Mouse (Mus musculus): Measurements from ENCODE around the gene Ces2h. TPM values are rescaled to one million over a fixed set of nuclear protein-coding genes. Genes with fewer than 3 reads are reported as not detected.
"Not testable (repeated sequence)": the region's sequence is repeated elsewhere in the genome, so short reads cannot be mapped to it uniquely, and the experiment has no call there.

The Ces2h gene
- total RNA-seq (2021): not detected

DNA sequence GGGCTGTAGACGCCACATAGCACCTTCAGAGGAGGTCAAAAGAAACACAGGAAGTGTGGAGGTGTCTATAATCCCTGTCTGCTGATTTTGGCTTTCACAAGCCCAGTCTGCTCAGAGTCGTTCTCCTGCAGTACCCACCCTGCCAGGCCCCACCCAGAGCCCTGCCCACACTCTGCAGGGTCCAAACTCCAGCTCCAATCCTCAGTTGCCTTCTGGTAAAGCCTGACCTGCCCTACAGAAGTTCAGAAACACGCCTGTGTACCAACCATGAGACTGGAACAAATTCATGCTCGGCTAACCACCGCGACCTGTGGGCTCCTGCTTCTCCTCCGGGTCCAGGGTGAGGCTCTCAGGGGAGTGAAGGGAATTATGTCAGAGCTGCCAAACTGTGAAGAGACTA is at the start of gene Ces2h:
Gene Ces2h (plus strand): TSS at position 268 of the 400 bp plus-strand sequence.
- DNase-seq: no peak

- peak; percentile 58 for DNase-seq
Measured at GRCm38 (mm10) chr8:104961537-104961961, 39.1 kb upstream of the Ces2h start, which contains the start of gene Ces2g. TSS of gene Ces2g (plus strand) at chr8:104961718.

DNA sequence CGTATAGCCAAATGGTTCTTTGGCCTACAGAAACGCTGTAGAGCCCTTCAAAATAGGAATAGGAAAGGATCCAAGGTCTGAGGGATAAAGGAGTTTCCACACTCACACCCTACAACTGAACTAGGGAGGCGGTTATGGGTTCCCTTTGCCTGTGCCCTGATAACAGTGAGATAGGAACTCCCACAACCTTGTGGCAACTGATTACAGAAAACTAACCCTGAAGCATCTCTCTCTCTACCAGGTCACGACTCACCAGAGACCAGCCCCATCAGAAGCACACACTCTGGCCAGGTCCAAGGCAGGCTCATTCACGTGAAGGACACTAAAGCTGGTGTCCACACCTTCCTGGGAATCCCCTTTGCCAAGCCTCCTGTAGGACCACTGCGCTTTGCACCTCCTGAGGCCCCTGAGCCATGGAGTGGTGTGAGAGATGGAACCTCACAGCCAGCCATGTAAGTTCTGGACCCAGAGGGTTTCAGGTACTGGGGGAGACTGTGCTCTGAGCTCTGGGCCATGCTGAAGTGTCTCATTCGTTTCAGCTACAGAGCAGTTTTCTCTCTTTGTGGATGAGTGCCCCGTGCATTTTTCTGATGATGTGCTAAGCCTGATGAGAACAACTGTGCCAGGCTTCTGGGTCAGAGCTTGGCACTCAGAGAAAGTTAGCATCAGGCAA is 38.3 kb upstream of the Ces2h start:
- DNase-seq: no peak

DNA sequence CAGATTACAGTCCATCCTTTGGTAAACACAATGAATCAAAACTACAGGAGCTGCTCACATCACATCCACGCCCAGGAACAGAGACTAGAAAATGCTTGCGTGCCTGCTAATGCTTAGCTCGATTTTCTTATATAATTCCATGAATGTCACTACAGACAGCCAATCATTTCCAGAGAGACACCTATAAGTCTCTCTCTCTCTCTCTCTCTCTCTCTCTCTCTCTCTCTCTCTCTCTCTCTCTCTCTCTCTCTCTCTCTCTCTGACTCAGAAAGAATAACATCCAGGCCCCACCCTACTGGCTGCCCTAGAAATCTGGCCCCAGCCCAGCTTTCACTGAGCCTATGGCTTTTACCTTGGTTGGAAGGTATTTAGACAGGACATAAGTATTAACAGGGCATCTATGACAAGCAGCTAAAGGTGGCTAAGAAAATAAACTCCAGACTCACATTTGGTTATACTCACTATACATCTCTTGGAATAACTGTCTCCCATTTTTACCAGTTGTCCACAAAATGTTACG is 37.2 kb upstream of the Ces2h start:
- no peak for DNase-seq

DNA sequence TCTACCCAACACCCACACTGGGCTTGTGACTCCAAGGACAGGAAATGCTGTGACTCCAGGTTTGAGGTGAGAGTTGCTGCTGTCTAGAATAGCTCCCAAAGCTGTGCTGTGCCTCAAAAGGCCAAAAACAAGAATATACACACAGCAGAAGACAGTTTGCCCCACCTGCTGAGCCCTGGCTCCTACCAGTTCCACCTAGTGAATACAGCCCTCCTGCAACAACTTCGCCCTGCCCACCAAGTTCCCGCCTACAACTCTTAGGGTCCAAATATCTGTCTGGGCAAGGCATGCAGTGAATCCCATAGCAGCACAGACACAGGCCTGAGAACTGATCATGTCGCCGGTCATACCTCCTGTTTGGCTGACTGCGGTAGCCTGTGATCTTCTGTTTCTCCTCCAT is 16.5 kb upstream of the Ces2h start:
- no peak for DNase-seq

DNA sequence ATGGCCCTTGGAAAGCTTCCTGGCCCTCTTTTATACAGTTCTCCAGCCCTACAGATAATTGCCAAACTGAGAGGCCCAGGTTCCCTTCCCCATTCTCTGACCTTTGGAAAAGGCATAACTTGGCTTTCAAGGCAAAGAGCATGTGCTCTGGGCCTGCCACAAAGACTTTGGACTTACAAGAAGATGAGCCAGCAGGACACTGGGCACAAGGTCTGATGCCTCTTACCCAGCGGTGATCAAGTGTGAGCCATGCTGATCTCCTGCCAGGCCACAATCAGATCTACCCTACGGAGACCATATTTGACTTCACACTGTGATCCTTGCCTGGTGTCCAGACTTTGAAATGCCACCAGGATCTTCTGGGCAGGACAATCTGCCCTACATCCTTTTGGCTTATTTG is 15.7 kb upstream of the Ces2h start:
- DNase-seq: no peak

- no peak for DNase-seq
Measured at GRCm38 (mm10) chr8:104998191-104998590, 2.5 kb upstream of the Ces2h start.

GRCm38 (mm10) chr8:104999183-104999582 is 1.5 kb upstream of the Ces2h start:
- DNase-seq: no peak

- no peak for DNase-seq
Measured at GRCm38 (mm10) chr8:105010000-105010399, 9.3 kb downstream of the Ces2h start.

DNA sequence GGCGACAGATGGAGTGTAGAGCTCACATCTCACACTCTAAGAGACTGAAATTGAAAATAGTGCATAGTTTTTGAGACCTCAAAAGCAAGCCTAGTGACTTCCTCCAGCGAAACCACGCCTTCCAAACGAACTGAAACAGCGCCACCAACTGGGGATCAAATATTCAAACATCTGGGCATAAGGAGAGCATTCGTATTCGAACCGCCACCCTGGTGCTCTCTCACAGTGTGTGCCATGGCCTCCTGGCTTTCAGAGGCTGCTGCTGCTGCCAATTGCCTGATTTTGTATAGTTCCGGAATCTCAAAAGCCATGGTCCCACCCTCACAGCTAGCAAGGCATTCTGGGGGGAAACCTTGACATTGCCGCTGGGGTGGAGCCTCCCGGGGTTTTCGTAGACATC is 10.5 kb downstream of the Ces2h start:
- DNase-seq: no peak

DNA sequence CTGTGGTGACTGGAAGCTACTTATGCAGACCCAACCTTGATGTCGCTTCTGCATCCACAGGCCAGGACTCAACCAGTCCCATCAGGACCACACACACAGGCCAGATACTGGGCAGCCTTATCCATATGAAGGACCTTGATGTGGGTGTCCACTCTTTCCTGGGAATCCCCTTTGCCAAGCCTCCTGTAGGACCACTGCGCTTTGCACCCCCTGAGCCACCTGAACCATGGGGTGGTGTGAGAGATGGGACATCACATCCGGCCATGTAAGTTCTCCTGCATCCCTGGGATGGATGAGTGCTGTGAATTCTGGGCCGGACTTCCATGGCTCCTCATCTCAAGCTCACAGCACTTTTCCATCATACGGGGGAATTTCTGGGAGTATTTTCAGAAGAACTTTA is 13.7 kb downstream of the Ces2h start:
- no peak for DNase-seq

GRCm38 (mm10) chr8:105021954-105022353 is 21.3 kb downstream of the Ces2h start:
- no peak for DNase-seq

DNA sequence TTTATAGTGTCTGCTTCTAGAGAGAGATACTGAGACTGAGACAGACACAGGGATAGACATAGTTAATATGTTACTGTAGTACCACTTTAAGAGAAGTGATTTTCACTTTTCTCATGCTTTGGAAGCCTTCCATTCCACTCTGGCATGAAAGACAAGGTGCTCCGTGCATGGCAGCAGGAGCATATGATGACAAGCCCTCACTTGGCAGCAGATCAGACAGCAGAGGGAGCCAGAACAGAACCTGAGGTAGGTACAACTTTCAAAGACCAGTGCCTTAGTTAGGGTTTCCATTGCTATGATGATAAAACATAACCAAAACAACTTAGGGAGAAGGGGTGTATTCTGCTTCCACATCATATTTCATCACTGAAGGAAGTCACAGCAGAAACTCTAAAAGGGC is 22.4 kb downstream of the Ces2h start:
- no peak for DNase-seq

- no peak for DNase-seq
Measured at GRCm38 (mm10) chr8:105025050-105025449, 24.4 kb downstream of the Ces2h start.

DNA sequence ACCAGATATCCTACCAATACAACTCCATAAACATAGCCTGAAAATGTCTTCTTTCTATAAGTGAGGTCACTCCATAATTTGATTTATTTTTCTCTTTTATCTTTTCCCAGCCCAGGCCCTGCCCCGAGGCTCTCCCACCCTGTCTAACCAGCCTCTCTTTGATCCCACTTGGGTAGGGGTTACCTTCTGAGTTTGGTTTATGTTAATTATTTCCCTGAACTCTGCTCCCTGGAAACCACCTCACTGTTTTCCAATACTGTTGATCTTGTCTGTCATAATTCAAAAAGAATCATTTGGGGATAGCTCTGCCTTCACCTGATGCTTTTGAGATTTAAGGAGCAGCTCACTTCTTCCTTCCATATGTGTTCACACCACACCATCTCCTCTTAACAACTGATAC is 42.9 kb downstream of the Ces2h start:
- no peak for DNase-seq

GRCm38 (mm10) chr8:105045824-105046401 is 45.3 kb downstream of the Ces2h start:
- no peak for DNase-seq

- no peak for DNase-seq
Measured at GRCm38 (mm10) chr8:105048371-105048854, 47.8 kb downstream of the Ces2h start, which contains the start of gene Ces3a. TSS of gene Ces3a (plus strand) at chr8:105048601.

GRCm38 (mm10) chr8:105056211-105056610 is 55.6 kb downstream of the Ces2h start:
- DNase-seq: no peak

- no peak for DNase-seq
Measured at GRCm38 (mm10) chr8:105060056-105060455, 59.4 kb downstream of the Ces2h start.

DNA sequence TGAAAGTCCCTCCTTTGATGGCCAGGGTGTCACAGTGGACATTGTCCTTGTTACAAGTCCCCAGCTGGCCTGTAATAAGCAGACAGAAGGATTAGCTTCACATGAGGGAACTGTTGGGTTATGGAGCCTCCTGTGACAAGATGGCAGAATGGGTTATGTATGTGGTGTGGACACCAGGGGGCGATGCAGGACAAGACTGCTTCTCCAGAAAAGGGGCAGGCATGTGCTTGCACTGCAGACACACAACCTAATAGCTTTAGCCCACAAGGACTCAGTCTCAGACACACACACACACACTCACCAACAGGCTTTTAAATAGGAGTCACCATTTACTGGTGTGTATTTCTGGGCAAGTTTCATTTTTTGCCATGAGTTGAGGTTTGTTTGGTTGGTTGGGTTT is 66.1 kb downstream of the Ces2h start:
- DNase-seq: peak; percentile 64

DNA sequence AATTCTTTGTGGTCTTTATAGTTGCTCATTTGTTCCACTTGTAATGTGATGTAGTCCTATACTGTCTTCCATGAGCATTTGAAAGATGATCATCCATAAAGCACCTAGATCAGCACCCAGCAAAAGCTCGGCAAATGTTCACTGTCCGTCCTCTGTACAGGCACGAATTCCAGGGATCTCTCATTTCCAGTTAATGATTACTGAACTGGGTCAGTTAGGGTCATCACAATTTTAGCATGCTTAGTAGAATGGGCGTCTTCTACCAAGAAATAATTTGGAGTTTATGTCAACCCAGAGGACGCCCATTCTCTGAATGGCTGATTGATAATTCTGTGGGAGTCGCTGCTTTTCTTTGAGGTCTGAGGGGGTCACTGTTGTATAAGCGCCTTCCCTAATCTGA is 67.3 kb downstream of the Ces2h start:
- not testable (repeated sequence) for DNase-seq

DNA sequence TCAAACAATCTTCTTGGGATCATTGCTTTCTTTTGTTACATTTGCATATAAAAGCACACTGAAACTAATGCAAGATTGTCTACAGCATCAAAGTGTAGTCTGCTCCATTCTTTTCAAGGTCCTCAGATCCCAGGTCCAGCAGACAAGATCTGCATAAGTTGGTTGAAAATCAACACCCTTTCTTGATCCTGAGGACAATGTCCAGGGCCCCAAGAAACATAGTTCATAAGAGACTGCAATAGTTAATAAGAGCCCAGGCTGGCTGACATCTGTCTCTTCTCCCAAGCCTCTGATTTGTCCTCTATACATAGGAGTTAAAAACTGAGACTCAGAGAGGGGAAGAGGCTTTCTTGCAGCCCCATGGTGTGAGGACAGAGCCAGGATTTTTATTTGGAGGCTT is 68.3 kb downstream of the Ces2h start:
- DNase-seq: no peak

Data from heart, postnatal 4 days (tissue).